Mouse (Mus musculus) liver, adult 2 months (tissue): Measurements from ENCODE around the gene Prpf6.

ENCODE experiments used
- CTCF ChIP-seq: fragments of 200-500 bp; IDR thresholded peaks from 2 replicates; pipeline ENCODE4 v1.5.1; 2011; ENCODE audit warnings: low read depth, low read length, control low read depth
- POLR2A ChIP-seq: fragments of 200-500 bp; IDR thresholded peaks from 2 replicates; pipeline ENCODE4 v1.6.1; 2011; ENCODE audit warnings: low read length, control low read depth; ENCODE audit not compliant: insufficient read depth; ENCODE audit errors: extremely low read depth

DNA sequence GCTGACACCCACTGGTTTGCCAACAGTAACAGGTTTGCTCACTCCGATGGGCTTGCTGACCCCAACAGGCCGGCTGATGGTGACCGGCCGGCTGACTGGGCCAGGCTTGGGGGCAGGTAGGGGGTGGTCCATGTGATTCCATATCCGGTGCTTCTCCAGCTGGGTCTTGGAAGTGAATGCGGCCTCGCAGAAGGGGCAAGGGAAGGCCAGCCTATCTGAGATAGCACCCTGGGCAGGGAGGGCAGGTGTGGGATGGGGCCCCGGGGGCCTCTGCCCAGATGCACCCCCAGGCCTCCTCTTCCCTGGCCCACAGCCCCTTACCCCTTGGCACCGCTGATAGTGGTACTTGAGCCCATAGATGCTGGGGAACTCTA, 1.9 kb upstream of the Prpf6 start:
- TF ChIP-seq POLR2A (no peak), CTCF (no peak)
